Mouse (Mus musculus) cerebellum, adult 11 months (tissue): ENCODE measurements around the gene Edn2.

Experiments used
- DNase-seq: peaks from one replicate; pipeline ENCODE4 v3.0.0; 2022

The Edn2 gene

DNA sequence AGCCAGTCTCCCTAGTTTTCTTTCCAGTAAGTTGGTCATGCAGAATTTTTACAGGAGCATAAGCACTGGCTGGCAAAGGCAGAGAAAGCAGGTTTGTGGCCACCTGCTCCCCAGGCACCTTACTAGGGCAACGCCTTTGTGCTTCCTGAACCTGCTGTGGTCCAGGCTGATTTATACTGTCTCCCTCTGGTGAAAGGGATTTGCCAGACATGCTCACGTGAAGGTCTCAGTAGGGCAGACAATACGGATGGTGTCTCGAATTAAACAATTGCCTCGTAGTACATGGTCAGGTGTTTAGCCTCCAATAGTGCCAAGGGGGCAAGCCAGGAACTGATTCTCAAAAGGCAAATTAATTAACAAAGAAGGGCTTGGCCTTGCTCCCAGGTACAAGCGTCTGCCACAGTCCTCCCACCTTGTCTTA, 45.5 kb downstream of the Edn2 start:
- peak; percentile 33 for DNase-seq

GRCm38 (mm10) chr4:120212080-120212479, 51.1 kb downstream of the Edn2 start:
- DNase-seq, result no peak

- no peak for DNase-seq
Measured at GRCm38 (mm10) chr4:120212812-120213211, 51.8 kb downstream of the Edn2 start.

- DNase-seq, result peak; percentile 61
Measured at GRCm38 (mm10) chr4:120215915-120216591, 55.0 kb downstream of the Edn2 start.

GRCm38 (mm10) chr4:120216883-120217282, 55.9 kb downstream of the Edn2 start:
- DNase-seq, result no peak
